Mouse (Mus musculus) liver, adult 10 weeks (tissue): ENCODE results near the gene Cyp20a1. TPM values are rescaled to one million over a fixed set of nuclear protein-coding genes. Genes with fewer than 3 reads are reported as not detected.

Source experiments
- polyA plus RNA-seq: library from polyadenylated mRNA; stranded (reverse); fragments of 350-450 nt; fragmentation: Illumina TruSeq; extraction: RNeasy Lipid Tissue Mini Kit (QIAGEN cat#74804); gene quantifications from one replicate; pipeline ENCODE4 v1.2.3, GENCODE M21; 2014; ENCODE audit warnings: low read depth, low replicate concordance

The Cyp20a1 gene
- 22.8 TPM for polyA plus RNA-seq

GRCm38 (mm10) chr1:60342808-60343629 is at the start of gene Cyp20a1:
TSS of gene Cyp20a1 (plus strand) at chr1:60343323.

GRCm38 (mm10) chr1:60409168-60409828 is 66.2 kb downstream of the Cyp20a1 start, which contains the start of gene Abi2:
TSS of gene Abi2 (plus strand) at chr1:60409619.

Other genes with a start within 250 kb of the Cyp20a1 start
- 5.1 TPM for gene Carf, start 245.1 kb upstream of the Cyp20a1 start, polyA plus RNA-seq
- gene Wdr12, start 244.7 kb upstream of the Cyp20a1 start, polyA plus RNA-seq: 15.9 TPM
- gene Nbeal1, start 162.7 kb upstream of the Cyp20a1 start, polyA plus RNA-seq: 12.1 TPM
- 2.5 TPM for gene Abi2, start 66.3 kb downstream of the Cyp20a1 start, polyA plus RNA-seq
- 44.7 TPM for gene Raph1, start 223.8 kb downstream of the Cyp20a1 start, polyA plus RNA-seq